Mouse (Mus musculus): Measurements from ENCODE around the gene Jph4.

The Jph4 gene

GRCm38 (mm10) chr14:55116425-55117200 is at the start of gene Jph4:
Gene Jph4, minus strand, starts transcription at chr14:55116935.
- CTCF ChIA-PET: interaction anchor here (0.6 to 5.1 kb wide), 15 partner anchors 10 to 362 kb away, joined by 3 to 29 read pairs (median 4); partner anchors contain the start of genes Ap1g2 (in 2 of the 4), Dhrs4 (in 1 of the 4) and Thtpa (in 1 of the 4)
- POLR2A ChIA-PET: interaction anchor here in 3 of 4 experiments (0.5 to 2.7 kb wide), 21 partner anchors 8 to 1507 kb away, joined by 3 to 9 read pairs (median 3); partner anchors contain the start of genes A730061H03Rik (in 1 of the 3), Ap1g2 (in 1 of the 3), Carmil3 (in 1 of the 3) and Dcaf11 (in 1 of the 3)

- CTCF ChIA-PET: interaction anchor here in 2 of 4 experiments (0.9 to 4.1 kb wide), 5 partner anchors 13 to 314 kb away, joined by 3 to 33 read pairs (median 3); partner anchors contain the start of gene Dhrs4 (in 1 of the 2)
- POLR2A ChIA-PET: interaction anchor here in 1 of 4 experiments (0.6 kb wide), 1 partner anchor 13 kb away, joined by 3 read pairs; no protein-coding TSS in a partner anchor
Measured at GRCm38 (mm10) chr14:55164172-55164806, 47.6 kb upstream of the Jph4 start.

GRCm38 (mm10) chr14:55162168-55162567 is 45.4 kb upstream of the Jph4 start:
- CTCF ChIA-PET: interaction anchor here in 3 of 4 experiments (0.6 to 4.1 kb wide), 21 partner anchors 8 to 689 kb away, joined by 3 to 33 read pairs (median 5); partner anchors contain the start of genes A730061H03Rik (in 1 of the 3), Jph4 (in 1 of the 3) and Ngdn (in 1 of the 3)
- POLR2A ChIA-PET: no interaction called here

- ChIA-PET POLR2A (interaction anchor here (0.6 to 1.6 kb wide), 15 partner anchors 9 to 399 kb away, joined by 3 to 6 read pairs (median 3); partner anchors contain the start of genes A730061H03Rik (in 1 of the 4) and Dcaf11 (in 1 of the 4)), CTCF (interaction anchor here (0.6 to 4.1 kb wide), 51 partner anchors 9 to 624 kb away, joined by 3 to 33 read pairs (median 4); partner anchors contain the start of genes Jph4 (in 3 of the 4), A730061H03Rik (in 2 of the 4) and Dhrs4 (in 2 of the 4))
Measured at GRCm38 (mm10) chr14:55161098-55161634, 44.4 kb upstream of the Jph4 start.

- CTCF ChIA-PET: interaction anchor here (0.6 to 4.1 kb wide), 52 partner anchors 9 to 625 kb away, joined by 3 to 33 read pairs (median 4); partner anchors contain the start of genes Jph4 (in 3 of the 4), Dhrs4 (in 2 of the 4) and A730061H03Rik (in 1 of the 4)
- POLR2A ChIA-PET: interaction anchor here (0.6 to 1.6 kb wide), 24 partner anchors 9 to 562 kb away, joined by 3 to 6 read pairs (median 3); partner anchors contain the start of genes Carmil3 (in 1 of the 4) and Ngdn (in 1 of the 4)
Measured at GRCm38 (mm10) chr14:55160251-55161071, 43.7 kb upstream of the Jph4 start.

- ChIA-PET CTCF (interaction anchor here in 3 of 4 experiments (1.0 to 2.1 kb wide), 6 partner anchors 9 to 359 kb away, joined by 3 to 5 read pairs (median 4); no protein-coding TSS in a partner anchor), POLR2A (interaction anchor here in 1 of 4 experiments (0.6 to 1.1 kb wide), 2 partner anchors 8 to 21 kb away, joined by 3 to 8 read pairs; no protein-coding TSS in a partner anchor)
Measured at GRCm38 (mm10) chr14:55157322-55158065, 40.8 kb upstream of the Jph4 start.

GRCm38 (mm10) chr14:55152951-55153481 is 36.3 kb upstream of the Jph4 start:
- POLR2A ChIA-PET: interaction anchor here in 1 of 4 experiments (1.1 kb wide), 1 partner anchor 344 kb away, joined by 4 read pairs; no protein-coding TSS in a partner anchor
- CTCF ChIA-PET: interaction anchor here in 1 of 4 experiments (1.1 to 1.2 kb wide), 2 partner anchors 24 to 61 kb away, joined by 3 to 4 read pairs; no protein-coding TSS in a partner anchor

- POLR2A ChIA-PET: no interaction called here
- CTCF ChIA-PET: no interaction called here
Measured at GRCm38 (mm10) chr14:55152174-55152573, 35.4 kb upstream of the Jph4 start.

- ChIA-PET POLR2A (no interaction called here), CTCF (no interaction called here)
Measured at GRCm38 (mm10) chr14:55150985-55151384, 34.2 kb upstream of the Jph4 start.

- ChIA-PET CTCF (interaction anchor here (0.6 to 4.8 kb wide), 25 partner anchors 12 to 947 kb away, joined by 3 to 33 read pairs (median 5); partner anchors contain the start of genes Dhrs4 (in 2 of the 4), Ap1g2 (in 1 of the 4), Carmil3 (in 1 of the 4) and Jph4 (in 1 of the 4)), POLR2A (interaction anchor here in 3 of 4 experiments (1.0 to 1.7 kb wide), 4 partner anchors 12 to 391 kb away, joined by 3 to 6 read pairs (median 4); partner anchors contain the start of gene Pck2 (in 1 of the 3))
Measured at GRCm38 (mm10) chr14:55149041-55149440, 32.3 kb upstream of the Jph4 start.

GRCm38 (mm10) chr14:55148363-55148915 is 31.7 kb upstream of the Jph4 start:
- ChIA-PET POLR2A (interaction anchor here in 3 of 4 experiments (0.8 to 1.7 kb wide), 9 partner anchors 11 to 392 kb away, joined by 3 to 6 read pairs (median 4); partner anchors contain the start of gene Pck2 (in 1 of the 3)), CTCF (interaction anchor here (0.5 to 4.8 kb wide), 60 partner anchors 8 to 1130 kb away, joined by 3 to 33 read pairs (median 4); partner anchors contain the start of genes Dhrs4 (in 2 of the 4), Ap1g2 (in 1 of the 4), Carmil3 (in 1 of the 4) and Jph4 (in 1 of the 4))

GRCm38 (mm10) chr14:55146829-55147401 is 30.2 kb upstream of the Jph4 start:
- ChIA-PET CTCF (interaction anchor here (0.7 to 4.8 kb wide), 11 partner anchors 14 to 494 kb away, joined by 3 to 33 read pairs (median 5); no protein-coding TSS in a partner anchor), POLR2A (interaction anchor here in 2 of 4 experiments (1.0 to 1.3 kb wide), 2 partner anchors 14 to 20 kb away, joined by 3 read pairs; no protein-coding TSS in a partner anchor)

GRCm38 (mm10) chr14:55146324-55146723 is 29.6 kb upstream of the Jph4 start:
- ChIA-PET CTCF (interaction anchor here (0.6 to 4.8 kb wide), 7 partner anchors 16 to 494 kb away, joined by 3 to 33 read pairs (median 5); no protein-coding TSS in a partner anchor), POLR2A (interaction anchor here in 2 of 4 experiments (1.0 to 1.3 kb wide), 2 partner anchors 15 to 20 kb away, joined by 3 read pairs; no protein-coding TSS in a partner anchor)

GRCm38 (mm10) chr14:55139313-55139712 is 22.6 kb upstream of the Jph4 start:
- POLR2A ChIA-PET: no interaction called here
- CTCF ChIA-PET: interaction anchor here in 2 of 4 experiments (1.0 to 1.6 kb wide), 2 partner anchors 9 to 18 kb away, joined by 3 read pairs; no protein-coding TSS in a partner anchor

- POLR2A ChIA-PET: no interaction called here
- CTCF ChIA-PET: interaction anchor here in 3 of 4 experiments (0.9 to 1.4 kb wide), 3 partner anchors 13 kb away, joined by 3 read pairs; no protein-coding TSS in a partner anchor
Measured at GRCm38 (mm10) chr14:55135676-55136075, 18.9 kb upstream of the Jph4 start.
